Mouse (Mus musculus) left cerebral cortex, postnatal 25 days (tissue): Measurements from ENCODE around the gene Fndc10. TPM values are rescaled to one million over a fixed set of nuclear protein-coding genes. Genes with fewer than 3 reads are reported as not detected.
"Not testable (repeated sequence)": the region's sequence is repeated elsewhere in the genome, so short reads cannot be mapped to it uniquely, and the experiment has no call there.

ENCODE experiments used
- DNase-seq, 2 experiments: peaks; one replicate each; pipeline ENCODE4 v3.0.0; 2022; ENCODE audit warnings: low spot score in 2 of 2, mixed read lengths in 1 of 2
- intact Hi-C: fragments of 180-260 bp; cut with DNase I; formaldehyde crosslinking; loops from one replicate; pipeline ENCODE4 v1.15.1; 2025
- total RNA-seq, 2 experiments: library from RNA; stranded (reverse); gene quantifications; 2 replicates each; pipeline ENCODE4 v1.2.3; 2021

Gene Fndc10
- total RNA-seq, 2 experiments from 2014 or later, result 26.5 to 29.2 TPM

DNA sequence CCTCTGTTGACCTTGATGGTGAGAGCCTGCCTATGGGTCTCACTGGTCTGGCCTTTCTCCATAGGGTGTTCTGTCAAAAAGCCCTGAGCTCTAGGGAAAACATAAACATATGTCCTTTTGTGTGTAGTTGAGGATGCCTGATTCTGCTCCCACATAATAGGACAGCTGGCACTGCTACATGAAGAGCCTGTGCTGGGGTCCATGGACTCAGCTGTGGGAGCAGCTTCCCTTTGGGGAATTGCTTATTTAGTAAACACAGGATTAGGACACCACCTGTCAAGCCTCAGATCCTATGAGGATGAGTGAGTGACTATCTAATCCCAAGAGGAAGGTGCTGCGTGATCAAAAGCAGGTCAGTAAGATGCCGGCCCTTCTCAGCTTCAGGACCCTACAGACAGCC, 33.9 kb downstream of the Fndc10 start:
- no peak for DNase-seq

DNA sequence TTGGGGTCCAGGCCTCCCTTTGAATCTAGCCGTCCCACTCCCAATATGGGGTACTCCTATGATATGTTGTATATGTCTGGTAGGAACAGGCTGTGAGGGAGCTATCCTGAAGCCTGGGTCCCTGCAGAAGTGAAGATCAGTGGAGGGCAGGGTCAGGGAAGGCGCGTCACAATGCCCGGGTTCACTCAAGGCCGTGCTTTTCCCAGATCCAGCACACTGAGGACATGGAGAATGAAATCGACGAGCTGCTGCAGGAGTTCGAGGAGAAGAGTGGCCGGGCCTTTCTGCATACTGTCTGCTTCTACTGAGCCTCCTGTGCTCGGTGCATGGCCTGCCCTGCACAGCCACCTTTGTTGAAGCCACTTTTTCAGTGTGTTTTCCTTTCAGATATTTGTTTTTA, 39.1 kb downstream of the Fndc10 start:
- DNase-seq, result no peak
- intact Hi-C loops, result no loop called here

More for the DNA sequence above, 33.9 kb downstream of the Fndc10 start:
- intact Hi-C loops, result no loop called here

DNA sequence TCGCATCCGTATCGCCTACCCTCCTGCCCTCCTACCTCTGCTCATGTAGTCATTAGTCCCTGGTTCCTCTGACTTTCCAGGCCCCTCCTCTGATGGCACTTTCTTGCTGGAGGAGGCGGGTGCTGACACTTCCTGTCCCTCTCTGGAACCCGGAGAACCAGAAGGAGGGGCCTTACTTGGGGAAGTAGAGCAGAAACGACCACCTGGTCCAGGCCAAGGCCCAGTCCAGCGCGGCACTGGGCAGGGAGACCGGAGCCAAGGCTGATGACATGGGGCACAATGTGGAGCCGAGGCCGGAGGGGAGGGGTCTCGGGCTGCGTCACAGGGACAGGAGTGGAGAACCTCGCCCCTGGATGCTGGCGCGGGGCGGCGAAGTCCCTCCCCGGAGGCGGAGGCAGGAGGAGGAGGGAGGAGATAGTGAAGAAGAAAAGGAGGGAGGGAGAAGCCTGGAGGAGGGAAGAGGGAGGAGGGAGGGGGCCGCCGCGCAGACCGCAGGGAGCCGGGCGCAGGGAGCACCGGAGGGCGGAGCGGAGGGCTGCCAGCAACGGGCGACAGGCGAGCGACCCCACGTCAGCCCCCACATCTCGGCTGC, 40.3 kb downstream of the Fndc10 start, which contains the start of gene Tmem240:
TSS of gene Tmem240 (plus strand) at position 451 of the 592 bp plus-strand sequence.
- intact Hi-C loops, result loop anchor here (2.0 kb wide), 1 partner anchor 30 kb away; the partner anchor contains the start of gene Ssu72

DNA sequence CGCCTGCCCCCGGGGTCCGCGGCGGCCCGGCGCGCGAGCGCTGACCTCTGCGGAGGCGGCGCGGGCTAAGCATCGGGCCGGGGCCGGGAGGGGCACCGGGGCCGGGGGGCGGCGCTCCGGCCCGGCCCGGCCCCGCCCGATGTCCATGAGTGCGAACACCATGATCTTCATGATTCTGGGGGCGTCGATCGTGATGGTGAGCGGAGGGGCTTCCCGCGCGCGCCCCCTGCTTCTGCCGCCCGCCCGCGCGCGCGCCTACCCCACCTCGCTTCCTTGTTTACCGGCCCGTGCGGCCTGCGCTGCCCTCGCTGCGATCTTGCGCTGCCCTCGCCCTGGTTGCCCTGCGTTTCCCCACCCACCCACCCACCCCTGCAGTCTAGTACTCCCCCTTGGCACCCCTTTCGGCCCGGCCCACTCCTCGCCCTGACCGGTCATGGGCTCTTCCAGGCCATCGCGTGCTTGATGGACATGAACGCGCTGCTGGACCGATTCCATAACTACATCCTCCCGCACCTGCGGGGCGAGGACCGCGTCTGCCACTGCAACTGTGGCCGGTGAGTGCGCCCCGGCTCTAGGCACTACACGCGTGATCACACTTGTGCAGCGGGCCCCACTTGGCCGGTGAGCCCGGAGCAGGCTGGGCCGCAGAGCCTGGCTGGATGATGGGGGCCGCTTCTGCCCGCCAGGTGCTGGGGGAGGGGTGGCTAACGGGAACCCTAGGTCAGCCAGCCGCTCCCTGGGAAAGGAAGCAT, 41.0 kb downstream of the Fndc10 start:
- DNase-seq, result no peak
- intact Hi-C loops, result loop anchor here (2.0 kb wide), 1 partner anchor 30 kb away; the partner anchor contains the start of gene Ssu72

More for the DNA sequence above, 40.3 kb downstream of the Fndc10 start, which contains the start of gene Tmem240:
- DNase-seq, result peak; percentile 88 to 94

DNA sequence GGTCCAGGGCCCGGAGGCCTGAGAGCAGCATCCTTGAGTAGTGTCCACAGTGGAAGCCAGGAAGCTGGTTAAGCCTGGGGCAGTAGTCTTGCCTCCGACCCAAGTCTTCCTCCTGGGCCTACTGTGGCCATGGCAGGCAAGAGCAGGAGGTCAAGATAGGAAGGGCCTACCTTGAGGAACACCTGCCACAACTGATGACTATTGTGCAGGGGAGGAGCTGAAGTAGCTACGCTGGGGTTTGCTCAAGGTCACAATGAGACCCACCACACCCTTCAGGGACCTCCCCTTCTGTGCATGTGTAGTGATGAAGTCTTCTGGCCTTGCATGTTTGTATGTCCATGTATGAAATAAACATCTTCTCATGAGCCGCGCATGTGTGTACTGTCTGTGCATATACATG, 41.6 kb downstream of the Fndc10 start:
- no peak for DNase-seq
- intact Hi-C loops, result loop anchor here (2.0 kb wide), 1 partner anchor 31 kb away; the partner anchor contains the start of gene Ssu72

DNA sequence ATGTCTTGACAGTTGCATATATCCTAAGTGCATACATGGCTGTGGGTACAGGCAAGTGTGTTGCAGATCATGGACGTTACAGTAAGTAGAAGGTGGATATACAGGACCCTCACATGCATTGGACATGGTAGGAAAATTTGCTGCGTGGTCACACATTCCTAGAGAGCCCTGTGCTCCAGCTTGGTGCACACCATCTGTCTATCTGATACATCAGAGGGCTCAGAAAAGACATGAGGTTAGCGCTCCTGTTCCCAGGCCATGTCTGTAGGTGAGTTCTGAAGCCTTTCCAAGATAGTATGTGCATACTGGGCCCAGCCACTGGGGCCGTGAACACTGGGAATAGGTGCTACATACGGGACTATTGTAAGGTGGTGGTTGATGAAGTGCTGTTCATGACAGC, 42.3 kb downstream of the Fndc10 start:
- intact Hi-C loops, result no loop called here
- DNase-seq, result no peak

DNA sequence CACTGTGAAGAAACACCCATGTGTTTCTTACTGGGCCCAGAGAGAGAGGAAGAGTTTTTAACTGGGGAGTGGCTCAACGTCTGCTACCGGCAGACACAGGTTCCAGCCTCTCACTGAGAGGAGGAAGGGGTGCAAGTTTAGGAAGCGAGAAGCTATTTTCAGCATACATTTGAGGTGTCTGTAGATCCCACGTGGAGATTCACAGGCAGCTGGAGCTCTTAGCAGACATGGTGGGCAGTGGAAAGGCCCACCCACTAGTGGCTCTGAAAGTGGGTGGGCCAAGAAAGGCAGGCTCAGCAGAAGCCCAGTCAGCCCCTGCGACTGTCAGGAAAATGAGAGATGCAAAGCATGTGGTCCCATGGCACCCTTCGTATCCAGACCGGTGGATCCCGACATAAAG, 44.1 kb downstream of the Fndc10 start:
- DNase-seq, result peak in 1 of 2 experiments; percentile 87
- intact Hi-C loops, result no loop called here

DNA sequence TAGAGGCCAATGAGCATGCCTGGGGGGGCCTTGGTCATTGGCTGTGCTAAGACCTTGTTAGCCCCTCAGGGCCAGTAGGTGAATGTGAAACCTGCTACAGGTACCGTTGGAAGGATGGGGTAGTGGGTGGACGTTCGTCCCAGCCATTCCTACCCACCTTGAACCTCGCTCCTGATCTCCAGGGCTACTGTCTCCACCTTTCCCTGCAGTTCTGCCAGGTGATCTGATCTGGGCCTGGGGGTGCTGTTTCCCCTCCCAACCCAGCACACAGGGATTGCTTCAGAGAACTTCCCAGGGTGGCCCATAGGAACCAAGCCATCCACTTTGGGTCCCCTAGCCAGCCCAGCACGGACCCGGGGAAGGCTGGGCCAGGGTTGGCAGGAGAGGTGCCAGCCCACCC, 45.0 kb downstream of the Fndc10 start:
- intact Hi-C loops, result no loop called here
- no peak for DNase-seq

DNA sequence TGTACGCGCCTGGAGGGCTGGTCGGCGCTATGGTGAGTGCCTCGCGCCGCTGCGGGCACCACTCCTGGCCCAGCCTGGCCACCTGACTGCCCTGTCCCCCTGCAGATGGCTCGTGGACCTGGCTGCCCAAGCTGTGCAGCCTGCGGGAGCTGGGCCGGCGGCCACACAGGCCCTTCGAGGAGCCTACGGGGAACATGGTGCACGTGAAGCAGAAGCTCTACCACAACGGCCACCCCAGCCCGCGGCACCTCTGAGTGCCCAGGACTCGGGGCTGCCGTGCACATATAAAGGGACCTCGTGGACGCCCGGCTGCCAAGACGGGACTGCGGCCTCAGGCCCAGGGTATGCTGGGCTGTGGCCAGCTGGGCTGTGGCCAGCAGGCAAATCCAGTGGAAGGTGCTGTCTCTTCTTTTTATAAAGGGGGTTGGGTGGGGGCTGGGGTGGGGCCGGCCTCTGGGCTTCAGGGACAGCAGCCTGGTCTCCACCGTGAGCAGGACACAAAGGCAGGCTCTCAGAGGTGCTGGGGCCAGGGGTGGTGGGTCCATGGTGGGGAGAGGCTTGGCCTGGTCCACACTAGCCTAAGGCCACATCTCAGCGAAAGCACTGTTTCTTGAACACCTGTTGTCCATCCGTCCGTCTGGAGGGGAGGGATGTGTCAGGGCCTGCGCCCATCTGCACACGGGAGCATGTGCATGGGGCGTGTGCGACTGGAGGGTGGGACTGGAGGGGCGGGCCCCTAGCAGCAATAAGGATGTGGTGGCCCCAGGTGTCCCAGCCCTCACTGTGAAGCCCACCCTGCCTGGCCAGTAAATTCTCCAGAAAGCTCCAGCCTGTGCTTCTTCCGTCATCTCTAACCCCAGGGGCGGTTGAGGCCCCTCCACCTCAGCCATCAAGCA, 45.8 kb downstream of the Fndc10 start:
- DNase-seq, result no peak
- intact Hi-C loops, result no loop called here

DNA sequence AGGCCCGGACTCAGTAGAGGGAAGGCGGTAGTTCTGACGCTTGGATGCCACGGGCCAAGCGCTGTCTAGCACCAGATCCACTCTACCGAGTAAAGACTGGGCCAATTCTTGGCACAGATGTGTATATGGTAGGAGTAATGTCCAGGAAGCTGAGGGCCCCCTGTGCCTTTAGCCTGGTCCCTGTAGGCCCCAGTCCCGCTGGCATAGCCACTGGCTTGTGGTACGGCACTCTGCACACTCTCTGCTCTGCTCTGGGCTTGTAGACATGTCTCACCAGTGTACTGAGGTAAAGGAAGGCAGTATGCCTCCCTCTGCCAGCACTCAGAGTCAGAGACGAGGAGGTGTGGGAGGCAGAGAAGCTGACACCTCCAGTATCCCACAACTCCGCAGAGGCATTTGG, 46.5 kb downstream of the Fndc10 start:
- DNase-seq, intact Hi-C loops: not testable (repeated sequence)

DNA sequence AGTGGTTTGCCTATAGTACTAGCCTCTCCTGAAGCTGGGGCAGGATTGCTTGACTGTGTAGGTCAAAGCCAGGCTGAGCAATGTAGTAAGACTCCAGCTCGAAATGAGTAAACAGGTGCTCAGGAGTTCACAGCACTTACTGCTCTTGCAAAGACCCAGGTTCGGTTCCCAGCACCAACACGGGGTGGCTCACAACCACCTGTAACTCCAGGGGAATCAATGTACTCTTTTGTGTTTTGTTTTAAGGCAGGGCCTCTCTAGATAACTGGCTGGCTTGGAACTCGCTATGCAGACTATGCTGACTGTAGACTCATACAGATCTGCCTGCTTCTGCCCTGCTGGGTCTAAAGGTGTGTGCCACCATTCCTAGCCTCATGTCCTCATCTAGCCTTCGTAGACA, 48.5 kb downstream of the Fndc10 start:
- DNase-seq, result no peak
- intact Hi-C loops, result no loop called here

DNA sequence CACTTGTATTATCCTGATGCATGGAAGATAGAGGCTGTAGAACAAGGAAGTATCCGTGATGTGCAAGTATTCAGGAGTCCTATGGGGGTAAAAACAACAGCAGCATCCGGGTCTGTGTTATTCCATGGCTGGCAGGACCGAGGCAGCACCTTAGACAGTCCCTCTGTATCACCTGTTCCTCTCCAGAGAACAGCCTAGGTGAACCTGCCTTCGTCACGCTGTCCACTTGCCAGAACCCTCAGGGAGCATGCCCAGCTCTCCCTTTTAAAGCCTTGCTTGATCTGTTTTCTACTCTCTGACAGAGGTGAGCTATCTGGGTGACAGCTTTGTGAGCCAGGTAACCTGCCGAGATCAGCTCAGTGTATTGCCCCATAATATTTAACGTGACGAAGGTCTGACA, 50.3 kb downstream of the Fndc10 start:
- no peak for DNase-seq

DNA sequence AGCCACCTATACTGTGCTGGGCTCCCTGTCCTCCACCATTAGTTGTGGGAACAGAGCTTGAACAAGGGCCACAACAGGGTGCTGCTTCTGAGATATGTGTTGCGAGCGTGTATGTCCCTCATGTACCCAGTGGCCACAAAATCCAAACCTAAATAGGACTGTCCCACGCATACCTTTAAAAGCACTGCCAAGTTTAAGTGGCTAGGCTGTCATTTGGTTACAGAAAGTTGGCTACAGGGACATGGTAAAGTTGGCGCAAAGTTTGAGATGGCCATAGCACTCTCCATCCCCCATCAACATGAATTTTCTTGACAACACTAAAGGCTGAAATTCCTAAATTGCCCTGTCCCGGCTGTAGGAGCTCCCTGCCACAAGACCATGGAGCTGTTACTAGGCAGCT, 51.0 kb downstream of the Fndc10 start:
- intact Hi-C loops, result no loop called here
- no peak for DNase-seq

More for the DNA sequence above, 50.3 kb downstream of the Fndc10 start:
- intact Hi-C loops, result no loop called here

Other genes starting within 250 kb of the Fndc10 start
- gene Tmem52, start 225.2 kb upstream of the Fndc10 start, total RNA-seq, result 1 to 10 TPM; 1.5 TPM
- gene Gnb1, start 203.0 kb upstream of the Fndc10 start, total RNA-seq, result 100 to 1,000 TPM; 918 to 924 TPM
- 10 to 100 TPM; 58.8 to 61.7 TPM for gene Nadk, start 132.0 kb upstream of the Fndc10 start, total RNA-seq
- gene Slc35e2, start 92.9 kb upstream of the Fndc10 start, total RNA-seq, result 10 to 100 TPM; 49.9 to 51.5 TPM
- gene Cdk11b, start 69.5 kb upstream of the Fndc10 start, total RNA-seq, result 10 to 100 TPM; 45.9 to 53.1 TPM
- not detected for gene Gm10563, start 48.9 kb upstream of the Fndc10 start, total RNA-seq
- 1 to 10 TPM; 2.5 to 2.9 TPM for gene Mmp23, start 41.0 kb upstream of the Fndc10 start, total RNA-seq
- 100 to 1,000 TPM; 112 to 113 TPM for gene Mib2, start 25.1 kb upstream of the Fndc10 start, total RNA-seq
- gene Ssu72, start 10.5 kb downstream of the Fndc10 start, total RNA-seq, result 10 to 100 TPM; 93.3 to 98.2 TPM
- 10 to 100 TPM; 58.0 to 61.9 TPM for gene Tmem240, start 40.5 kb downstream of the Fndc10 start, total RNA-seq
- 10 to 100 TPM; 44.0 to 52.3 TPM for gene Atad3a, start 66.8 kb downstream of the Fndc10 start, total RNA-seq
- gene Vwa1, start 80.4 kb downstream of the Fndc10 start, total RNA-seq, result 10 to 100 TPM; 14.0 to 16.6 TPM
- 10 to 100 TPM; 16.8 to 20.7 TPM for gene Tmem88b, start 91.5 kb downstream of the Fndc10 start, total RNA-seq
- not detected for gene Ankrd65, start 96.1 kb downstream of the Fndc10 start, total RNA-seq
- 10 to 100 TPM; 93.9 to 97.9 TPM for gene Mrpl20, start 108.5 kb downstream of the Fndc10 start, total RNA-seq
- gene Ccnl2, start 118.1 kb downstream of the Fndc10 start, total RNA-seq, result 10 to 100 TPM; 65.7 to 78.1 TPM
- gene Aurkaip1, start 136.9 kb downstream of the Fndc10 start, total RNA-seq, result 100 to 1,000 TPM in 1 of 2 experiments, 10 to 100 TPM in 1; 99.6 to 104 TPM
- gene Mxra8, start 145.3 kb downstream of the Fndc10 start, total RNA-seq, result 1 to 10 TPM; 7.0 to 8.4 TPM
- gene Dvl1, start 153.1 kb downstream of the Fndc10 start, total RNA-seq, result 10 to 100 TPM; 87.9 to 88.0 TPM
- under 1 TPM; 0.27 to 0.32 TPM for gene Tas1r3, start 169.0 kb downstream of the Fndc10 start, total RNA-seq
- 10 to 100 TPM; 25.5 to 31.8 TPM for gene Cptp, start 175.1 kb downstream of the Fndc10 start, total RNA-seq
- gene Ints11, start 175.2 kb downstream of the Fndc10 start, total RNA-seq, result 10 to 100 TPM; 38.1 to 38.5 TPM
- gene Pusl1, start 197.4 kb downstream of the Fndc10 start, total RNA-seq, result 10 to 100 TPM; 60.5 to 65.5 TPM
- 100 to 1,000 TPM; 133 to 136 TPM for gene Acap3, start 197.5 kb downstream of the Fndc10 start, total RNA-seq
- 10 to 100 TPM; 71.9 to 72.7 TPM for gene Ube2j2, start 249.5 kb downstream of the Fndc10 start, total RNA-seq